Mouse (Mus musculus): ENCODE data around the gene Tubb2b. TPM values are rescaled to one million over a fixed set of nuclear protein-coding genes. Genes with fewer than 3 reads are reported as not detected.
"Not testable (repeated sequence)": the region's sequence is repeated elsewhere in the genome, so short reads cannot be mapped to it uniquely, and the experiment has no call there.

Tubb2b gene
- polyA plus RNA-seq, 1 experiment from 2014 or later, result 22.1 TPM

- no peaks in the 10 kb centered on the region for H3K9me3 ChIP-seq (ENCODE audit: control insufficient read depth, low read length)
- H3K4me2 ChIP-seq (ENCODE audit: low read depth, severe bottlenecking), result no peak overlapping the region
- DNase-seq (ENCODE audit: low spot score) (no peak), ATAC-seq (ENCODE audit: insufficient number of reproducible peaks, low FRiP score, low TSS enrichment, low read depth) (no peak)
- no peaks in the 10 kb centered on the region for H3K36me3 ChIP-seq (ENCODE audit: control insufficient read depth, insufficient read depth, low read length)
- no peaks in the 10 kb centered on the region for H3K27me3 ChIP-seq (ENCODE audit: control insufficient read depth, insufficient read depth, low read length)
- H3K4me1 ChIP-seq (ENCODE audit: control insufficient read depth, insufficient read depth, low read length), result no peaks in the 10 kb centered on the region
- H3K27ac ChIP-seq (replicated peaks; ENCODE audit: low read depth, low read length), result no peak overlapping the region
- no peak overlapping the region for H3K4me3 ChIP-seq (ENCODE audit: low read depth, low read length)
- H3K9ac ChIP-seq (ENCODE audit: low read length), result no peak overlapping the region
- WGBS, result 61% methylated on average over 5 of the region's 7 CpGs
Measured at GRCm38 (mm10) chr13:34095542-34096435, 34.5 kb downstream of the Tubb2b start.

DNA sequence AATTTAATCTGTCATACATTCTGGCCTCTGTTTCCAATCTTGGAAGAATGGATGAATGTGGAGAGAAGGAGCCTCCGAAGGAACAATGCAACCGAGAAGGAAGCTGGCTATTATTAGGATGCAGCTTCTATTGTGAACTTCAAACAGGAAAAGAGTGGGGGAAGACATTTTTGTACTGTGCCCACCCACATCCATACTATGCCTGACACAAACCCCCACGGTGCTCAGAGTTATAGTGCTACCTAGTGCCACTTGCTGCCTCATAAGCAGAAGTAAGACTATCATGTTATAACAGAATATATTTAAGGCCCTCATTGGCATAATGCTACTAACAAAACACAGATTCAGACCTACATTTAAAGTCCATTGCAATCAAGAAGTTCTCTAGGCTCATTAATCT is 40.9 kb downstream of the Tubb2b start:
- Histone ChIP-seq H3K27me3 (ENCODE audit: control insufficient read depth, insufficient read depth, low read length) (no peaks in the 10 kb centered on the region), H3K4me2 (ENCODE audit: low read depth, severe bottlenecking) (no peak overlapping the region), H3K36me3 (ENCODE audit: control insufficient read depth, insufficient read depth, low read length) (no peaks in the 10 kb centered on the region), H3K9me3 (ENCODE audit: control insufficient read depth, low read length) (no peaks in the 10 kb centered on the region), H3K9ac (ENCODE audit: low read length) (no peak overlapping the region), H3K27ac (replicated peaks; ENCODE audit: low read depth, low read length) (no peak overlapping the region), H3K4me3 (ENCODE audit: low read depth, low read length) (no peak overlapping the region), H3K4me1 (ENCODE audit: control insufficient read depth, insufficient read depth, low read length) (no peaks in the 10 kb centered on the region)
- ATAC-seq (ENCODE audit: insufficient number of reproducible peaks, low FRiP score, low TSS enrichment, low read depth) (no peak), DNase-seq (ENCODE audit: low spot score) (no peak)
- 74% methylated on average over 3 of the region's 3 CpGs for WGBS

DNA sequence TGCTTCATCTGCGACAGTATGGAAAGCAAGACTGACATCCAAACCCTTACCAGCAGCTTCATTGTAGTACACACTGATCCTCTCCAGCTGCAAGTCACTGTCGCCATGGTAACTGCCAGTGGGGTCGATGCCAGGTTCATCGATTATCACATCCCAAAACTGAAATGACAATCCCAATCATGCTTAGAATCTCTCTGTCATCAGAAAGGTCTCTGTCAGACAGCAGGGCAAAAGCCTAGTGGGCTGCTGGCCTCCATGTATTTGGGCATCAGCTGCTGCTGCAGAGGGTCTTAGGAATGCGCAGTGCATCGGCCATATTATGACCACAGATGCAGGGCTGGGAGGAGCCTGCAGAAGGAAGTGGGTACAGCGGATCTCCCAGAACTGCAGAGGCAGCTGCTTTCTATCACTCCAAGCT is 41.4 kb downstream of the Tubb2b start:
- WGBS, result 69% methylated on average over 7 of the region's 7 CpGs
- Histone ChIP-seq H3K9me3 (ENCODE audit: control insufficient read depth, low read length) (no peaks in the 10 kb centered on the region), H3K4me2 (ENCODE audit: low read depth, severe bottlenecking) (no peak overlapping the region), H3K27me3 (ENCODE audit: control insufficient read depth, insufficient read depth, low read length) (no peaks in the 10 kb centered on the region), H3K4me1 (ENCODE audit: control insufficient read depth, insufficient read depth, low read length) (no peaks in the 10 kb centered on the region), H3K4me3 (ENCODE audit: low read depth, low read length) (no peak overlapping the region), H3K36me3 (ENCODE audit: control insufficient read depth, insufficient read depth, low read length) (no peaks in the 10 kb centered on the region), H3K27ac (replicated peaks; ENCODE audit: low read depth, low read length) (no peak overlapping the region), H3K9ac (ENCODE audit: low read length) (no peak overlapping the region)
- ATAC-seq (ENCODE audit: insufficient number of reproducible peaks, low FRiP score, low TSS enrichment, low read depth), result no peak
- DNase-seq (ENCODE audit: low spot score), result no peak

GRCm38 (mm10) chr13:34088201-34088649 is 42.0 kb downstream of the Tubb2b start:
- H3K27me3 ChIP-seq (ENCODE audit: control insufficient read depth, insufficient read depth, low read length); H3K9me3 ChIP-seq (ENCODE audit: control insufficient read depth, low read length); H3K36me3 ChIP-seq (ENCODE audit: control insufficient read depth, insufficient read depth, low read length); H3K4me1 ChIP-seq (ENCODE audit: control insufficient read depth, insufficient read depth, low read length); H3K4me3 ChIP-seq (ENCODE audit: low read depth, low read length); DNase-seq (ENCODE audit: low spot score); H3K4me2 ChIP-seq (ENCODE audit: low read depth, severe bottlenecking); ATAC-seq (ENCODE audit: insufficient number of reproducible peaks, low FRiP score, low TSS enrichment, low read depth); H3K9ac ChIP-seq (ENCODE audit: low read length); H3K27ac ChIP-seq (replicated peaks; ENCODE audit: low read depth, low read length): not testable (repeated sequence)
- WGBS, result 60% methylated on average over 5 of the region's 5 CpGs

DNA sequence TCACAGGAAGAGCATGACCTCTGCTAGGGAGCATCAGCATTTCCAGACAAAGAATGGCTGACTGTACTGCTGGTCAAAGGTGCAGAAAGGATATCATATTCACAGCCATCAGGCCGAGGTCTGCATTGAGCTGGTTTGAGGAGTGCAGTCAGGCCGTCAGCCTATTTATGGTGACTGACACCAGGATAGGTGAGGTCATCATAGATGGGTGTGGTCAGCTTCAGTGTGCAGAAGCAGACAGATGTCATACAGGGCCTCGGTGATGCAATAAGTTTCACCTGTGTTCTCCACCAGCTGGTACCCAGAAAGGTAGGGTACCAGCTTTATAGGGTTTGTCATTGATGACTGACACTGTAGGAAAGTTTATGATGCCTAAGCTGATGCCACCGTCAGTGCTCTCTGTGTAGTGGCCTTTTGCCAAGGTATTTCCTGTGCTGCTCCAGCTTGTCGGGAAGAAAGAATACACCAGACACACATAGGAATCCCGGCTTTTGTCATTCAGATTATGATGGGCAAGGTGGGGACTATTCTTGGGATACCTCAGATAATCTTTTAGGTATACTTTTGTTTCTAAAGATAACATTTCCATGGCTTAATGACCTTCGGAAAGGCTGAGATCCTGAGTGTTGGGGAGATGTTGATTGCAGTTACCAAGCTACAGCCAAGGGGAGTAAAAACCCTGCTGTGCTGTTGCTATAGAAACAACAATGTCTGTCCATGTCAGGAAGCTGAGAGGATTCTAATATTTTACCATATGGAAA is 43.0 kb downstream of the Tubb2b start:
- Histone ChIP-seq H3K9me3 (ENCODE audit: control insufficient read depth, low read length) (no peaks in the 10 kb centered on the region), H3K9ac (ENCODE audit: low read length) (no peak overlapping the region), H3K27ac (replicated peaks; ENCODE audit: low read depth, low read length) (no peak overlapping the region), H3K27me3 (ENCODE audit: control insufficient read depth, insufficient read depth, low read length) (no peaks in the 10 kb centered on the region), H3K4me1 (ENCODE audit: control insufficient read depth, insufficient read depth, low read length) (no peaks in the 10 kb centered on the region), H3K4me2 (ENCODE audit: low read depth, severe bottlenecking) (no peak overlapping the region), H3K4me3 (ENCODE audit: low read depth, low read length) (no peak overlapping the region), H3K36me3 (ENCODE audit: control insufficient read depth, insufficient read depth, low read length) (no peaks in the 10 kb centered on the region)
- 72% methylated on average over 7 of the region's 7 CpGs for WGBS
- no peak for DNase-seq (ENCODE audit: low spot score)
- ATAC-seq (ENCODE audit: insufficient number of reproducible peaks, low FRiP score, low TSS enrichment, low read depth), result no peak

- WGBS, result 80% methylated on average over 9 of the region's 9 CpGs
- no peaks in the 10 kb centered on the region for H3K27me3 ChIP-seq (ENCODE audit: control insufficient read depth, insufficient read depth, low read length)
- no peak overlapping the region for H3K4me3 ChIP-seq (ENCODE audit: low read depth, low read length)
- no peak overlapping the region for H3K27ac ChIP-seq (replicated peaks; ENCODE audit: low read depth, low read length)
- no peaks in the 10 kb centered on the region for H3K36me3 ChIP-seq (ENCODE audit: control insufficient read depth, insufficient read depth, low read length)
- no peak overlapping the region for H3K4me2 ChIP-seq (ENCODE audit: low read depth, severe bottlenecking)
- no peaks in the 10 kb centered on the region for H3K4me1 ChIP-seq (ENCODE audit: control insufficient read depth, insufficient read depth, low read length)
- ATAC-seq (ENCODE audit: insufficient number of reproducible peaks, low FRiP score, low TSS enrichment, low read depth) (no peak), DNase-seq (ENCODE audit: low spot score) (no peak)
- H3K9me3 ChIP-seq (ENCODE audit: control insufficient read depth, low read length), result no peaks in the 10 kb centered on the region
- H3K9ac ChIP-seq (ENCODE audit: low read length), result no peak overlapping the region
Measured at GRCm38 (mm10) chr13:34084026-34084750, 46.1 kb downstream of the Tubb2b start.

DNA sequence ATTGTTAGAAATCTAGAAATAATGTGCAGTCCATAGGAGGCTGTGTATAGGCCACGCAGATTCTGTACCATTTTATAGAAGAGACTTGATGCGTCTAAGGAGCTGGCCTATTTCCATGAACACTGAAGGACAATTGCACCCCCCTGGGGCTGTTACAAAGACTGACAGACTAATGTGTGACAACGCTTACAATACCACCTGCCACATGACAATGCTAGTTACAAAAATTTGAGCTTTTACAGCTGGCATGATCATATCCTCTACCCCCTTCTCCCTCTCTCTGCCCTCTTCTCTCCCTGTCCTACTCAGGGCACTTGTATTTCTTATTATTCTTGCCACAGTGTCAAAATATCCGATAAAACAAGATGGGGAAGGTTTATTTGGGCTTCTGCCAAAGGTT is 48.3 kb downstream of the Tubb2b start:
- Histone ChIP-seq H3K27ac (replicated peaks; ENCODE audit: low read depth, low read length) (no peak overlapping the region), H3K9ac (ENCODE audit: low read length) (no peak overlapping the region), H3K4me1 (ENCODE audit: control insufficient read depth, insufficient read depth, low read length) (0 out of 2 replicates have a peak, but pooled peaks cover 4% of the 10 kb centered on the region), H3K4me3 (ENCODE audit: low read depth, low read length) (no peak overlapping the region), H3K27me3 (ENCODE audit: control insufficient read depth, insufficient read depth, low read length) (no peaks in the 10 kb centered on the region), H3K4me2 (ENCODE audit: low read depth, severe bottlenecking) (no peak overlapping the region), H3K9me3 (ENCODE audit: control insufficient read depth, low read length) (no peaks in the 10 kb centered on the region), H3K36me3 (ENCODE audit: control insufficient read depth, insufficient read depth, low read length) (no peaks in the 10 kb centered on the region)
- ATAC-seq (ENCODE audit: insufficient number of reproducible peaks, low FRiP score, low TSS enrichment, low read depth), result no peak
- 88% methylated on average over 4 of the region's 4 CpGs for WGBS
- no peak for DNase-seq (ENCODE audit: low spot score)

GRCm38 (mm10) chr13:34079801-34080200 is 50.5 kb downstream of the Tubb2b start:
- H3K4me2 ChIP-seq (ENCODE audit: low read depth, severe bottlenecking), result no peak overlapping the region
- H3K4me1 ChIP-seq (ENCODE audit: control insufficient read depth, insufficient read depth, low read length), result 0 out of 2 replicates have a peak, but pooled peaks cover 4% of the 10 kb centered on the region
- ATAC-seq (ENCODE audit: insufficient number of reproducible peaks, low FRiP score, low TSS enrichment, low read depth), result no peak
- H3K9ac ChIP-seq (ENCODE audit: low read length), result no peak overlapping the region
- no peak overlapping the region for H3K27ac ChIP-seq (replicated peaks; ENCODE audit: low read depth, low read length)
- H3K27me3 ChIP-seq (ENCODE audit: control insufficient read depth, insufficient read depth, low read length), result no peaks in the 10 kb centered on the region
- no peaks in the 10 kb centered on the region for H3K36me3 ChIP-seq (ENCODE audit: control insufficient read depth, insufficient read depth, low read length)
- H3K4me3 ChIP-seq (ENCODE audit: low read depth, low read length), result no peak overlapping the region
- no peak for DNase-seq (ENCODE audit: low spot score)
- 89% methylated on average over 3 of the region's 3 CpGs for WGBS
- H3K9me3 ChIP-seq (ENCODE audit: control insufficient read depth, low read length), result no peaks in the 10 kb centered on the region
